ENCODE assay signal across 25 mouse cellular contexts in the genomic region with DNA sequence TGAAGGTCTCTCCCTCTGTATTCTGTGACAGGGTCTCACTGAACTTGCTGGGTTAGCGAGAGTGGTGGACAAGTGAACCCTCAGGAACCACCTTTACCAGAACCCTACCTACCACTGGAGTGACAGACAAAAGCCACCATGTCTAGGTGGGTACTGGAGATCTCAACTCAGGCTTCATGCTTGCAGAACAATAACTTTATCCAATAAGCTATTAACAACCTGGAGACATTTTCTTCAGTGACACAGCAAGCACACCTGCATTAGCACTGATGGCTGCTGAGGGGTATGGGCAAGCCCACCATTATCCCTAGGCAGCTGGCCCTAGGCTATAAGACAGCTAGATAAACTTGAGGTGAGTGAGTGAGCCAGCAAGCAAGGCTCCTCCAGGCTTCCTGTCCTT. TPM values are rescaled to one million over a fixed set of nuclear protein-coding genes. Genes with fewer than 3 reads are reported as not detected.
DNase-seq lines count a peak whose midpoint lies in the region; ATAC-seq lines count a peak whose summit lies in the region.
"Had no signal": no experiment of that assay in that cellular context is flagged by ENCODE, and none has a peak within 500 bp of the region (broad histone marks: within the 10 kb centered on the region; RNA-seq: fewer than 3 reads in every experiment).

No protein-coding gene starts in this region.

- no peaks in the 10 kb centered on the region for H3K27me3 ChIP-seq in midbrain, embryonic 11.5 days (ENCODE audit: control insufficient read depth, insufficient read depth, low read length)
- H3K27me3 ChIP-seq in midbrain, embryonic 16.5 days (ENCODE audit: control insufficient read depth, insufficient read depth, low read depth, low read length): no peaks in the 10 kb centered on the region
- H3K27me3 ChIP-seq: embryonic facial prominence, embryonic 13.5 days; forebrain, embryonic 12.5 days; hindbrain, embryonic 13.5 days; Patski had no signal

- ATAC-seq in midbrain, embryonic 11.5 days (ENCODE audit: low FRiP score): no peak
- ATAC-seq in midbrain, embryonic 16.5 days: no peak
- ATAC-seq in common myeloid progenitor, adult 5-6 weeks (replicated peaks; ENCODE audit: low read depth, poor library complexity, severe bottlenecking): peak; percentile 54
- 0 out of 2 replicates have a peak, but pooled peaks have one; percentile 47 for ATAC-seq in megakaryocyte-erythroid progenitor cell, adult 5-6 weeks (replicated peaks; ENCODE audit: low FRiP score, low TSS enrichment, poor library complexity, severe bottlenecking)
- ATAC-seq: forebrain, embryonic 16.5 days; hindbrain, embryonic 16.5 days; Patski had no signal

- H3K4me2 ChIP-seq in midbrain, embryonic 11.5 days: no peak overlapping the region
- no peak overlapping the region for H3K4me2 ChIP-seq in midbrain, embryonic 16.5 days (ENCODE audit: low read length)
- H3K4me2 ChIP-seq: embryonic facial prominence, embryonic 13.5 days; forebrain, embryonic 12.5 days; heart, embryonic 11.5 days; hindbrain, embryonic 13.5 days had no signal

- H3K9ac ChIP-seq in midbrain, embryonic 11.5 days (ENCODE audit: low read length): no peak overlapping the region
- no peak overlapping the region for H3K9ac ChIP-seq in midbrain, embryonic 16.5 days (ENCODE audit: low read depth, low read length)
- H3K9ac ChIP-seq: embryonic facial prominence, embryonic 13.5 days; forebrain, embryonic 12.5 days; hindbrain, embryonic 13.5 days had no signal

- H3K4me3 ChIP-seq in midbrain, embryonic 11.5 days (ENCODE audit: low read depth, low read length): no peak overlapping the region
- H3K4me3 ChIP-seq in midbrain, embryonic 16.5 days (ENCODE audit: low read depth, low read length): no peak overlapping the region
- H3K4me3 ChIP-seq: embryonic facial prominence, embryonic 10.5 days; embryonic facial prominence, embryonic 13.5 days; erythroblast, embryonic 14.5 days; forebrain, embryonic 12.5 days; hindbrain, embryonic 10.5 days; hindbrain, embryonic 13.5 days had no signal

- H3K9me3 ChIP-seq in midbrain, embryonic 11.5 days (ENCODE audit: control insufficient read depth, low read length): no peaks in the 10 kb centered on the region
- no peaks in the 10 kb centered on the region for H3K9me3 ChIP-seq in midbrain, embryonic 16.5 days (replicated peaks; ENCODE audit: control insufficient read depth, low read length, poor library complexity, severe bottlenecking)
- H3K9me3 ChIP-seq: embryonic facial prominence, embryonic 13.5 days; forebrain, embryonic 12.5 days; hindbrain, embryonic 13.5 days had no signal

- H3K27ac ChIP-seq in midbrain, embryonic 11.5 days (ENCODE audit: low read depth, low read length): no peak overlapping the region
- no peak overlapping the region for H3K27ac ChIP-seq in midbrain, embryonic 16.5 days (ENCODE audit: low read length)
- H3K27ac ChIP-seq: embryonic facial prominence, embryonic 10.5 days; embryonic facial prominence, embryonic 13.5 days; forebrain, embryonic 12.5 days; hindbrain, embryonic 10.5 days; hindbrain, embryonic 13.5 days had no signal

- H3K4me1 ChIP-seq in midbrain, embryonic 11.5 days (ENCODE audit: control insufficient read depth, insufficient read depth, low read length): no peaks in the 10 kb centered on the region
- H3K4me1 ChIP-seq in midbrain, embryonic 16.5 days (ENCODE audit: control insufficient read depth, insufficient read depth, low read length): peaks cover 3% of the 10 kb centered on the region; the same call in 1 of the 2 replicates
- H3K4me1 ChIP-seq: embryonic facial prominence, embryonic 10.5 days; embryonic facial prominence, embryonic 13.5 days; forebrain, embryonic 12.5 days; hindbrain, embryonic 10.5 days had no signal

- no peaks in the 10 kb centered on the region for H3K36me3 ChIP-seq in midbrain, embryonic 11.5 days (ENCODE audit: control insufficient read depth, insufficient read depth, low read length)
- H3K36me3 ChIP-seq in midbrain, embryonic 16.5 days (ENCODE audit: control insufficient read depth, insufficient read depth, low read length): no peaks in the 10 kb centered on the region
- H3K36me3 ChIP-seq: embryonic facial prominence, embryonic 10.5 days; forebrain, embryonic 12.5 days; hindbrain, embryonic 13.5 days had no signal

- peak; percentile 69 for DNase-seq in midbrain, embryonic 11.5 days (ENCODE audit: low spot score, missing footprints)
- DNase-seq in urinary bladder, postnatal 4 days (ENCODE audit: low spot score in 2 of 2): no peak
- DNase-seq in cerebellum, adult 11 months: no peak
- DNase-seq: adrenal gland, postnatal 10 days; adrenal gland, postnatal 36 days; cerebellum, adult 2 months; cerebellum, adult 9-11 months; cerebellum, postnatal 25 days; embryo, embryonic 11 days; gastrocnemius, postnatal 10 days; gastrocnemius, postnatal 36 days; heart, postnatal 36 days had no signal

- WGBS in midbrain, embryonic 11.5 days: 95% methylated on average over 1 of the region's 1 CpGs
- WGBS in midbrain, embryonic 16.5 days: 85% methylated on average over 1 of the region's 1 CpGs

RNA-seq across cellular contexts. Expression of a gene that starts 40.7 kb away (rescaled TPM):
- 10.9 and 15.9 TPM in 2 replicates for polyA plus RNA-seq in midbrain, embryonic 11.5 days (2014; fragmentation: Nextera tagmentation; extraction: Ambion mirVana)
- 10.7 and 12.5 TPM in 2 replicates for polyA plus RNA-seq in midbrain, embryonic 16.5 days (2015; fragmentation: Nextera tagmentation; extraction: Ambion mirVana)
- total RNA-seq in common myeloid progenitor, adult 5-6 weeks (2017): 76.8 and 87.2 TPM in 2 replicates
- 36.8 and 36.9 TPM in 2 replicates for total RNA-seq in megakaryocyte-erythroid progenitor cell, adult 5-6 weeks (2014; fragmentation: Nextera tagmentation)
- 54.2 and 60.4 TPM in 2 replicates for total RNA-seq in megakaryocyte-erythroid progenitor cell, adult 5-6 weeks (2017)

RNA-seq across cellular contexts. Expression of a gene that starts 42.2 kb away (rescaled TPM):
- 236 and 255 TPM in 2 replicates for polyA plus RNA-seq in midbrain, embryonic 11.5 days (2014; fragmentation: Nextera tagmentation; extraction: Ambion mirVana)
- polyA plus RNA-seq in midbrain, embryonic 16.5 days (2015; fragmentation: Nextera tagmentation; extraction: Ambion mirVana): 151 and 161 TPM in 2 replicates
- 293 and 307 TPM in 2 replicates for total RNA-seq in common myeloid progenitor, adult 5-6 weeks (2017)
- total RNA-seq in megakaryocyte-erythroid progenitor cell, adult 5-6 weeks (2014; fragmentation: Nextera tagmentation): 182 and 212 TPM in 2 replicates
- 282 and 379 TPM in 2 replicates for total RNA-seq in megakaryocyte-erythroid progenitor cell, adult 5-6 weeks (2017)

Comparison
In these comparisons a context has a peak if more than half of its experiments do, and no peak if none do; other contexts are left out.
1. ATAC-seq: peak in common myeloid progenitor, adult 5-6 weeks (single experiment) and megakaryocyte-erythroid progenitor cell, adult 5-6 weeks (single experiment); none in midbrain, embryonic 11.5 days (single experiment) and midbrain, embryonic 16.5 days (single experiment).